29 mouse cellular contexts compared by ENCODE assay signal in the genomic region with DNA sequence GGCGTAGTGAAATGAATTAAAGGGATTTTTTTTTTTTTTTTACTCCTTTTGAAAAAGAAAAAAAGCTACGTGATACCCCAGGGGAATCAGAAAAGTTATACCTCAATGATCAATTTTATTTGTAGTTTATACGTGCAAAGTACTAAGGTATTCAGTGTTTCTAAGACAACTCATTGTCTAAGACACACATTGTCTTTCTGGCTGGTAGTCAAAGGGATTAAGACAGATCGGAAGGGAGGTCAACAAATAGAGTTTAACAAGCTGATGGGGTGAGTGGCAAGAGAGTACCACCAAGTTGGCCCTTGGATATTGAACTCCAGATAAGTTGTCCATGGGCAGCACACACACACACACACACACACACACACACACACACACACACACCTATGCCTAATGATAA. TPM values are rescaled to one million over a fixed set of nuclear protein-coding genes. Genes with fewer than 3 reads are reported as not detected.
DNase-seq lines count a peak whose midpoint lies in the region; ATAC-seq and TF ChIP-seq lines count a peak whose summit lies in the region.
"Had no signal": no experiment of that assay in that cellular context is flagged by ENCODE, and none has a peak within 500 bp of the region (broad histone marks: within the 10 kb centered on the region; RNA-seq: fewer than 3 reads in every experiment).

No protein-coding gene starts in this region.

- H3K4me1 ChIP-seq in forebrain, postnatal 0 days (ENCODE audit: insufficient read depth): no peaks in the 10 kb centered on the region
- no peaks in the 10 kb centered on the region; the same call in none of the 2 replicates for H3K4me1 ChIP-seq in forebrain, embryonic 11.5 days (replicated peaks; ENCODE audit: control insufficient read depth, insufficient read depth, low read length)
- H3K4me1 ChIP-seq in midbrain, embryonic 11.5 days (ENCODE audit: control insufficient read depth, insufficient read depth, low read length): no peaks in the 10 kb centered on the region
- H3K4me1 ChIP-seq in midbrain, embryonic 13.5 days (replicated peaks): peaks cover 10% of the 10 kb centered on the region

- peak; percentile 29 for DNase-seq in embryo, embryonic 10.5 days (ENCODE audit: low spot score)
- DNase-seq in embryo, embryonic 10 days (ENCODE audit: low spot score): no peak
- peak; percentile 12 for DNase-seq in forebrain, postnatal 0 days
- DNase-seq in forebrain, embryonic 11.5 days (ENCODE audit: low spot score): no peak
- DNase-seq in midbrain, embryonic 11.5 days (ENCODE audit: low spot score, missing footprints): peak; percentile 91
- peak; percentile 7 for DNase-seq in retina, embryonic 14.5 days (ENCODE audit: low spot score)
- no peak for DNase-seq in retina, postnatal 1 day
- DNase-seq: adrenal gland, adult 8-10 months; adrenal gland, postnatal 14 days; adrenal gland, postnatal 36 days; B cell, adult 2 months; cerebellum, adult 11 months; cerebellum, adult 18-20 months; cerebellum, adult 8-10 months; cerebellum, adult 9-11 months; cerebellum, postnatal 36 days had no signal

- no peak for TF ChIP-seq CTCF in forebrain, postnatal 0 days (IDR thresholded peaks at IDR 0.05; ENCODE audit: low read depth)

- no peaks in the 10 kb centered on the region for H3K36me3 ChIP-seq in forebrain, postnatal 0 days (ENCODE audit: insufficient read depth)
- no peaks in the 10 kb centered on the region for H3K36me3 ChIP-seq in forebrain, embryonic 11.5 days (ENCODE audit: control insufficient read depth, insufficient read depth, low read length)
- H3K36me3 ChIP-seq in midbrain, embryonic 11.5 days (ENCODE audit: control insufficient read depth, insufficient read depth, low read length): no peaks in the 10 kb centered on the region
- no peaks in the 10 kb centered on the region for H3K36me3 ChIP-seq in midbrain, embryonic 13.5 days
- H3K36me3 ChIP-seq: embryonic facial prominence, embryonic 13.5 days; embryonic facial prominence, embryonic 15.5 days; forebrain, embryonic 10.5 days; forebrain, embryonic 15.5 days; G1E had no signal

- H3K27me3 ChIP-seq in forebrain, postnatal 0 days (ENCODE audit: insufficient read depth, low read length): peaks cover 77% of the 10 kb centered on the region
- peaks cover 64% of the 10 kb centered on the region for H3K27me3 ChIP-seq in forebrain, embryonic 11.5 days (ENCODE audit: control insufficient read depth, insufficient read depth, low read length)
- H3K27me3 ChIP-seq in midbrain, embryonic 11.5 days (ENCODE audit: control insufficient read depth, insufficient read depth, low read length): peaks cover 80% of the 10 kb centered on the region
- H3K27me3 ChIP-seq in midbrain, embryonic 13.5 days: peaks cover 91% of the 10 kb centered on the region
- H3K27me3 ChIP-seq: CH12.LX had no signal

- no peak overlapping the region for H3K27ac ChIP-seq in forebrain, postnatal 0 days (ENCODE audit: low read depth, low read length)
- no peak overlapping the region for H3K27ac ChIP-seq in forebrain, embryonic 11.5 days (ENCODE audit: low read depth, low read length)
- no peak overlapping the region for H3K27ac ChIP-seq in midbrain, embryonic 11.5 days (ENCODE audit: low read depth, low read length)
- no peak overlapping the region for H3K27ac ChIP-seq in midbrain, embryonic 13.5 days
- H3K27ac ChIP-seq: embryonic facial prominence, embryonic 13.5 days; embryonic facial prominence, embryonic 15.5 days; forebrain, embryonic 10.5 days; forebrain, embryonic 13.5 days; forebrain, embryonic 15.5 days had no signal

- WGBS in forebrain, postnatal 0 days: 6% methylated on average over 4 of the region's 4 CpGs
- 3% methylated on average over 4 of the region's 4 CpGs for WGBS in forebrain, embryonic 11.5 days
- under 1% methylated on average over 4 of the region's 4 CpGs for WGBS in midbrain, embryonic 11.5 days
- 3% methylated on average over 4 of the region's 4 CpGs for WGBS in midbrain, embryonic 13.5 days

- ATAC-seq in forebrain, postnatal 0 days: no peak
- ATAC-seq in forebrain, embryonic 11.5 days (replicated peaks; ENCODE audit: low FRiP score): no peak
- no peak for ATAC-seq in midbrain, embryonic 11.5 days (ENCODE audit: low FRiP score)
- no peak for ATAC-seq in midbrain, embryonic 13.5 days
- ATAC-seq: activated CD4-positive, CD25-positive, alpha-beta regulatory T cell, adult 4 months; CD4-positive, CD25-positive, alpha-beta regulatory T cell, adult 4 months; forebrain, embryonic 13.5 days; forebrain, embryonic 15.5 days; Patski had no signal

- H3K9ac ChIP-seq in forebrain, postnatal 0 days: no peak overlapping the region
- no peak overlapping the region for H3K9ac ChIP-seq in forebrain, embryonic 11.5 days (ENCODE audit: low read length)
- H3K9ac ChIP-seq in midbrain, embryonic 11.5 days (ENCODE audit: low read length): no peak overlapping the region
- H3K9ac ChIP-seq in midbrain, embryonic 13.5 days (replicated peaks): no peak overlapping the region
- H3K9ac ChIP-seq: embryonic facial prominence, embryonic 13.5 days; embryonic facial prominence, embryonic 15.5 days; forebrain, embryonic 13.5 days; forebrain, embryonic 15.5 days had no signal

- H3K4me3 ChIP-seq in forebrain, postnatal 0 days (ENCODE audit: low read depth, low read length): no peak overlapping the region
- H3K4me3 ChIP-seq in forebrain, embryonic 11.5 days (ENCODE audit: low read depth, low read length): no peak overlapping the region
- no peak overlapping the region for H3K4me3 ChIP-seq in midbrain, embryonic 11.5 days (ENCODE audit: low read depth, low read length)
- no peak overlapping the region for H3K4me3 ChIP-seq in midbrain, embryonic 13.5 days (replicated peaks)
- H3K4me3 ChIP-seq: embryonic facial prominence, embryonic 13.5 days; embryonic facial prominence, embryonic 15.5 days; erythroblast, embryonic 14.5 days; forebrain, embryonic 10.5 days; forebrain, embryonic 13.5 days; forebrain, embryonic 15.5 days had no signal

- no peak overlapping the region for H3K4me2 ChIP-seq in forebrain, postnatal 0 days (ENCODE audit: low read depth)
- no peak overlapping the region for H3K4me2 ChIP-seq in forebrain, embryonic 11.5 days (ENCODE audit: low read depth, low read length, severe bottlenecking)
- no peak overlapping the region for H3K4me2 ChIP-seq in midbrain, embryonic 11.5 days
- H3K4me2 ChIP-seq in midbrain, embryonic 13.5 days (replicated peaks): no peak overlapping the region
- H3K4me2 ChIP-seq: embryonic facial prominence, embryonic 13.5 days; embryonic facial prominence, embryonic 15.5 days; forebrain, embryonic 13.5 days; forebrain, embryonic 15.5 days had no signal

- no peaks in the 10 kb centered on the region for H3K9me3 ChIP-seq in forebrain, postnatal 0 days (ENCODE audit: low read length)
- H3K9me3 ChIP-seq in forebrain, embryonic 11.5 days (ENCODE audit: control insufficient read depth, low read length): no peaks in the 10 kb centered on the region
- no peaks in the 10 kb centered on the region for H3K9me3 ChIP-seq in midbrain, embryonic 11.5 days (ENCODE audit: control insufficient read depth, low read length)
- H3K9me3 ChIP-seq in midbrain, embryonic 13.5 days: no peaks in the 10 kb centered on the region
- H3K9me3 ChIP-seq: embryonic facial prominence, embryonic 13.5 days; embryonic facial prominence, embryonic 15.5 days; forebrain, embryonic 10.5 days; forebrain, embryonic 13.5 days; forebrain, embryonic 15.5 days had no signal

RNA-seq across cellular contexts. Expression of gene Isl1, which starts 14.1 kb away (rescaled TPM):
- 54.9 and 62.9 TPM in 2 replicates for total RNA-seq in forebrain, postnatal 0 days (2014; rRNA removed)
- polyA plus RNA-seq in forebrain, postnatal 0 days (2015; fragmentation: Nextera tagmentation; extraction: Ambion mirVana): 39.5 and 46.5 TPM in 2 replicates
- polyA plus RNA-seq in forebrain, embryonic 11.5 days (2014; fragmentation: Nextera tagmentation; extraction: Ambion mirVana): 34.0 and 34.8 TPM in 2 replicates
- polyA plus RNA-seq in midbrain, embryonic 11.5 days (2014; fragmentation: Nextera tagmentation; extraction: Ambion mirVana): 15.4 and 18.6 TPM in 2 replicates
- polyA plus RNA-seq in midbrain, embryonic 13.5 days (2015; fragmentation: Nextera tagmentation; extraction: Ambion mirVana): 52.9 and 54.3 TPM in 2 replicates
- total RNA-seq: CH12.LX; common myeloid progenitor, adult 5-6 weeks had no signal
- polyA plus RNA-seq: activated CD4-positive, CD25-positive, alpha-beta regulatory T cell, adult 4 months; CD4-positive, CD25-positive, alpha-beta regulatory T cell, adult 4 months; erythroblast, embryonic 14.5 days; G1E; Patski had no signal

Comparison
In these comparisons a context has a peak if more than half of its experiments do, and no peak if none do; other contexts are left out.
1. DNase-seq: peak in embryo, embryonic 10.5 days (single experiment), forebrain, postnatal 0 days (single experiment), midbrain, embryonic 11.5 days (single experiment) and retina, embryonic 14.5 days (single experiment); none in embryo, embryonic 10 days (single experiment), forebrain, embryonic 11.5 days (single experiment) and retina, postnatal 1 day (single experiment).